ENCODE assay signal across 20 mouse cellular contexts in the genomic region with DNA sequence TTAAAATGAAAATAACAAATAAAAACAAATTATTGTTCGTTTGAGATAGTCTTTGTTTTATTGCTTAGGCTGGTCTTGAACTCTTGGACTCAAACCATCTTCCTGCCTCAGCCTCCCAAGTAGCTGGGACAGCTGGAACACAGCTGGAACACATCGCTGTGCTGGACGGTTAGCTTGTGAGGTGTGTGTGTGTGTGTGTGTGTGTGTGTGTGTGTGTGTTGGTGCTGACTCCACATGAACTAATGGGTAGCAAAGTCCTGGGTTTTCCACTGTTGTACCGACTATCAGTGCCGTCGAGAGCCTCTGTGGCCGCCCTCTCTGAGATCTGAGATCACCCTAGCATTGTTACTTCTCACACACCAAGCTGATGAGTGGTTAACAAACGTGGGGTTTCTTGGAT. TPM values are rescaled to one million over a fixed set of nuclear protein-coding genes. Genes with fewer than 3 reads are reported as not detected.
DNase-seq lines count a peak whose midpoint lies in the region; ATAC-seq lines count a peak whose summit lies in the region.
"Had no signal": no experiment of that assay in that cellular context is flagged by ENCODE, and none has a peak within 500 bp of the region (broad histone marks: within the 10 kb centered on the region; RNA-seq: fewer than 3 reads in every experiment).

No protein-coding gene starts in this region.

- no peak for DNase-seq in heart, postnatal 10 days
- DNase-seq in heart, postnatal 25 days (ENCODE audit: low spot score) = no peak
- peak; percentile 30 to 42 for DNase-seq in kidney, postnatal 36 days
- DNase-seq: cerebellum, adult 9-11 months had no signal

- H3K27me3 ChIP-seq in heart, embryonic 12.5 days (replicated peaks) = no peaks in the 10 kb centered on the region
- H3K27me3 ChIP-seq in heart, embryonic 16.5 days (ENCODE audit: control insufficient read depth, insufficient read depth, low read length) = no peaks in the 10 kb centered on the region
- H3K27me3 ChIP-seq in kidney, embryonic 14.5 days (ENCODE audit: control insufficient read depth, insufficient read depth, low read length) = no peaks in the 10 kb centered on the region
- H3K27me3 ChIP-seq: CH12.LX; embryonic facial prominence, embryonic 13.5 days; forebrain, embryonic 12.5 days; hindbrain, embryonic 12.5 days; Patski had no signal

- no peaks in the 10 kb centered on the region for H3K9me3 ChIP-seq in heart, embryonic 12.5 days (replicated peaks)
- no peaks in the 10 kb centered on the region for H3K9me3 ChIP-seq in heart, embryonic 16.5 days (replicated peaks; ENCODE audit: control insufficient read depth, low read length)
- H3K9me3 ChIP-seq in kidney, embryonic 14.5 days (ENCODE audit: control insufficient read depth, low read length) = no peaks in the 10 kb centered on the region
- H3K9me3 ChIP-seq: embryonic facial prominence, embryonic 13.5 days; forebrain, embryonic 12.5 days; hindbrain, embryonic 12.5 days had no signal

- ATAC-seq in heart, embryonic 12.5 days (ENCODE audit: insufficient number of reproducible peaks, low FRiP score) = no peak
- ATAC-seq in heart, embryonic 16.5 days (replicated peaks; ENCODE audit: extremely low read depth, insufficient read depth, low FRiP score) = no peak
- no peak for ATAC-seq in kidney, embryonic 14.5 days (ENCODE audit: low FRiP score, low TSS enrichment)
- ATAC-seq: activated CD4-positive, CD25-positive, alpha-beta regulatory T cell, adult 4 months; forebrain, embryonic 16.5 days; hindbrain, embryonic 16.5 days; inflammation-experienced regulatory T-cells, adult 6 months; intestine, postnatal 0 days; Patski had no signal

- no peak overlapping the region for H3K4me3 ChIP-seq in heart, embryonic 12.5 days
- no peak overlapping the region for H3K4me3 ChIP-seq in heart, embryonic 16.5 days (ENCODE audit: low read length)
- no peak overlapping the region for H3K4me3 ChIP-seq in kidney, embryonic 14.5 days (ENCODE audit: low read length)
- H3K4me3 ChIP-seq in brown adipose tissue, adult 24 weeks (ENCODE audit: insufficient read depth, low read depth, low read length) = no peak overlapping the region
- H3K4me3 ChIP-seq: embryonic facial prominence, embryonic 13.5 days; forebrain, embryonic 12.5 days; hindbrain, embryonic 12.5 days had no signal

- no peaks in the 10 kb centered on the region for H3K36me3 ChIP-seq in heart, embryonic 12.5 days
- no peaks in the 10 kb centered on the region for H3K36me3 ChIP-seq in heart, embryonic 16.5 days (ENCODE audit: control insufficient read depth, insufficient read depth)
- no peaks in the 10 kb centered on the region for H3K36me3 ChIP-seq in kidney, embryonic 14.5 days (ENCODE audit: control insufficient read depth, insufficient read depth, low read length)
- H3K36me3 ChIP-seq: embryonic facial prominence, embryonic 13.5 days; forebrain, embryonic 12.5 days; hindbrain, embryonic 12.5 days had no signal

- intact Hi-C loops in heart, postnatal 10 days (cut with DNase I) = no loop called here
- intact Hi-C loops in heart, postnatal 25 days (cut with DNase I) = no loop called here

- H3K27ac ChIP-seq in heart, embryonic 12.5 days (ENCODE audit: poor library complexity, severe bottlenecking) = peak overlapping the region; percentile 67; the same call in 1 of the 2 replicates
- H3K27ac ChIP-seq in heart, embryonic 16.5 days (ENCODE audit: low read length) = peak overlapping the region; percentile 79
- H3K27ac ChIP-seq in kidney, embryonic 14.5 days (ENCODE audit: low read depth, low read length) = no peak overlapping the region
- H3K27ac ChIP-seq in brown adipose tissue, adult 24 weeks (replicated peaks; ENCODE audit: low read depth, low read length) = peak overlapping the region; percentile 93
- H3K27ac ChIP-seq: embryonic facial prominence, embryonic 13.5 days; forebrain, embryonic 12.5 days; hindbrain, embryonic 12.5 days had no signal

- WGBS in heart, embryonic 12.5 days = 87% methylated on average over 8 of the region's 8 CpGs
- 75% methylated on average over 8 of the region's 8 CpGs for WGBS in heart, embryonic 16.5 days
- WGBS in kidney, embryonic 14.5 days = 84% methylated on average over 8 of the region's 8 CpGs

- H3K9ac ChIP-seq in heart, embryonic 12.5 days = no peak overlapping the region
- no peak overlapping the region for H3K9ac ChIP-seq in heart, embryonic 16.5 days (ENCODE audit: low read length)
- no peak overlapping the region for H3K9ac ChIP-seq in kidney, embryonic 14.5 days (ENCODE audit: low read depth, low read length)
- H3K9ac ChIP-seq: embryonic facial prominence, embryonic 13.5 days; forebrain, embryonic 12.5 days; hindbrain, embryonic 12.5 days had no signal

- no peak overlapping the region for H3K4me2 ChIP-seq in heart, embryonic 12.5 days
- H3K4me2 ChIP-seq in heart, embryonic 16.5 days (ENCODE audit: low read depth, low read length) = no peak overlapping the region
- no peak overlapping the region for H3K4me2 ChIP-seq in kidney, embryonic 14.5 days (replicated peaks; ENCODE audit: low read depth, low read length)
- H3K4me2 ChIP-seq: embryonic facial prominence, embryonic 13.5 days; forebrain, embryonic 12.5 days; hindbrain, embryonic 12.5 days had no signal

- H3K4me1 ChIP-seq in heart, embryonic 12.5 days (replicated peaks) = peaks cover 43% of the 10 kb centered on the region
- peaks cover 28% of the 10 kb centered on the region for H3K4me1 ChIP-seq in heart, embryonic 16.5 days (ENCODE audit: control insufficient read depth, insufficient read depth, low read length)
- H3K4me1 ChIP-seq in kidney, embryonic 14.5 days (ENCODE audit: control insufficient read depth, insufficient read depth, low read length) = no peaks in the 10 kb centered on the region
- H3K4me1 ChIP-seq in brown adipose tissue, adult 24 weeks (ENCODE audit: control insufficient read depth, insufficient read depth, insufficient read length, low read length) = peaks cover 7% of the 10 kb centered on the region; the same call in 1 of the 2 replicates

RNA-seq across cellular contexts. Expression of a gene that starts 38.5 kb away (rescaled TPM):
- polyA plus RNA-seq in heart, embryonic 12.5 days (2016; fragmentation: Nextera tagmentation; extraction: Ambion mirVana) = 0.24 and 0.86 TPM in 2 replicates
- not detected for total RNA-seq in heart, postnatal 10 days (2021)
- 0.37 and 0.41 TPM in 2 replicates for polyA plus RNA-seq in heart, embryonic 16.5 days (2015; fragmentation: Nextera tagmentation; extraction: Ambion mirVana)
- total RNA-seq in heart, postnatal 25 days (2021) = not detected
- polyA plus RNA-seq in kidney, embryonic 14.5 days (2014; fragmentation: Nextera tagmentation; extraction: Ambion mirVana) = 0.31 and 0.41 TPM in 2 replicates
- polyA plus RNA-seq in brown adipose tissue, adult 24 weeks (2012; ENCODE audit: insufficient read depth, insufficient read length, missing spikeins) = not detected in 2 replicates
- total RNA-seq: CH12.LX; gastrocnemius, postnatal 14 days; granulocyte monocyte progenitor cell, adult 5-6 weeks had no signal
- polyA plus RNA-seq: activated CD4-positive, CD25-positive, alpha-beta regulatory T cell, adult 4 months; inflammation-experienced regulatory T-cells, adult 6 months had no signal

RNA-seq across cellular contexts. Expression of a gene that starts 39.0 kb away (rescaled TPM):
- polyA plus RNA-seq in heart, embryonic 12.5 days (2016; fragmentation: Nextera tagmentation; extraction: Ambion mirVana) = 108 and 111 TPM in 2 replicates
- total RNA-seq in heart, postnatal 10 days (2021) = 100 to 1,000 TPM; 107 to 127 TPM
- polyA plus RNA-seq in heart, embryonic 16.5 days (2015; fragmentation: Nextera tagmentation; extraction: Ambion mirVana) = 136 and 142 TPM in 2 replicates
- 10 to 100 TPM; 65.0 to 71.7 TPM for total RNA-seq in heart, postnatal 25 days (2021)
- polyA plus RNA-seq in kidney, embryonic 14.5 days (2014; fragmentation: Nextera tagmentation; extraction: Ambion mirVana) = 61.5 and 80.2 TPM in 2 replicates
- 31.8 and 36.0 TPM in 2 replicates for polyA plus RNA-seq in brown adipose tissue, adult 24 weeks (2012; ENCODE audit: insufficient read depth, insufficient read length, missing spikeins)

Comparison
In these comparisons a context has a peak if more than half of its experiments do, and no peak if none do; other contexts are left out.
1. DNase-seq: peak in kidney, postnatal 36 days (2 of 2); none in heart, postnatal 10 days (0 of 2) and heart, postnatal 25 days (single experiment).